Mouse (Mus musculus) lung, embryonic 16.5 days (tissue): ENCODE results near the gene Cep128. TPM values are rescaled to one million over a fixed set of nuclear protein-coding genes. Genes with fewer than 3 reads are reported as not detected.

ENCODE experiments used
- ATAC-seq: fragments of 200-750 bp; cut with Nextera tagmentation; 2 replicates; pipeline ENCODE4 v1.8.0; 2017; ENCODE audit warnings: low read depth, mild to moderate bottlenecking, moderate library complexity
- H3K27ac ChIP-seq: fragments of 300-500 bp; sonication (generic); 2 replicates; pipeline ENCODE4 v1.5.1; 2014; ENCODE audit warnings: mild to moderate bottlenecking, control low read depth, low read length
- H3K27me3 ChIP-seq: fragments of 300-500 bp; sonication (generic); 2 replicates; pipeline ENCODE4 v1.6.1; 2014; ENCODE audit warnings: low read depth, low read length, mixed read lengths; ENCODE audit not compliant: control insufficient read depth, insufficient read depth
- H3K36me3 ChIP-seq: fragments of 300-500 bp; sonication (generic); 2 replicates; pipeline ENCODE4 v1.6.1; 2014; ENCODE audit warnings: low read length; ENCODE audit not compliant: control insufficient read depth, insufficient read depth
- H3K4me1 ChIP-seq: fragments of 300-500 bp; sonication (generic); replicated peaks from 2 replicates; pipeline ENCODE4 v1.6.1; 2014; ENCODE audit warnings: low read length, mixed read lengths; ENCODE audit not compliant: control insufficient read depth, insufficient read depth
- H3K4me2 ChIP-seq: fragments of 300-500 bp; sonication (generic); 2 replicates; pipeline ENCODE4 v1.6.1; 2014; ENCODE audit warnings: low read depth, low read length, control low read depth
- H3K4me3 ChIP-seq: fragments of 300-500 bp; sonication (generic); 2 replicates; pipeline ENCODE4 v1.5.1; 2014; ENCODE audit warnings: mild to moderate bottlenecking, low read length, control low read depth
- H3K9ac ChIP-seq: fragments of 300-500 bp; sonication (generic); 2 replicates; pipeline ENCODE4 v1.6.1; 2014; ENCODE audit warnings: low read length, control low read depth
- H3K9me3 ChIP-seq: fragments of 300-500 bp; sonication (generic); 2 replicates; pipeline ENCODE4 v1.6.1; 2016; ENCODE audit warnings: low read length; ENCODE audit not compliant: control insufficient read depth
- WGBS: fragments of 180-500 bp; shearing (Covaris S2); extraction: QIAGEN DNeasy Blood & Tissue Kit; methylation state at CpG from one replicate; pipeline ENCODE4 v1.1.7; 2014; 5-methylcytosine and 5-hydroxymethylcytosine counted together
- polyA plus RNA-seq: library from polyadenylated mRNA; unstranded; fragments of >200 nt; fragmentation: Nextera tagmentation; extraction: Ambion mirVana; gene quantifications from 2 replicates; pipeline ENCODE4 v1.2.1, GENCODE M21; 2015

The Cep128 gene
- polyA plus RNA-seq, 1 experiment from 2014 or later = 11.1 TPM

DNA sequence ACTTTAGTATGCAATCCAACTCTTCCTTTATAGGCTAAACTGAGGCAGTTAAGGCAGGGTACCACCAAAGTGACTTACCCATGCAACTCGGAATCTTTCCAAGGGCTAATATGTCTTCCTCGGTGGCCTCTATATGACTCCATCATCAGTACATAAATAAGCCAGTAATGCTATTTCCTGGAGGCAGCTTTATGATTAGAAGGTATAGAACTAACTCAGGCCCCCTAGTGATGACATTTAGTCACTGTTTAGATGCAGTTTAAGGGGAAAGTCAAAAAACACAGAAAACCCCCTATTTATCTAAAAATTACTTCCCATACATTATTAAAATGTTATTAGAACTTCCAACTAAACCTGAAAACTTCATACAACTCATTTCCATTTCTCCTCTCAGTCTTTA, 114.6 kb downstream of the Cep128 start:
- no peak overlapping the region for H3K27ac ChIP-seq
- WGBS = 75% methylated on average over 2 of the region's 2 CpGs
- no peak overlapping the region for H3K4me3 ChIP-seq
- ATAC-seq = no peak
- H3K27me3 ChIP-seq = no peaks in the 10 kb centered on the region
- H3K4me2 ChIP-seq = no peak overlapping the region
- no peak overlapping the region for H3K9ac ChIP-seq
- H3K36me3 ChIP-seq = no peaks in the 10 kb centered on the region
- no peaks in the 10 kb centered on the region for H3K4me1 ChIP-seq
- H3K9me3 ChIP-seq = no peaks in the 10 kb centered on the region

DNA sequence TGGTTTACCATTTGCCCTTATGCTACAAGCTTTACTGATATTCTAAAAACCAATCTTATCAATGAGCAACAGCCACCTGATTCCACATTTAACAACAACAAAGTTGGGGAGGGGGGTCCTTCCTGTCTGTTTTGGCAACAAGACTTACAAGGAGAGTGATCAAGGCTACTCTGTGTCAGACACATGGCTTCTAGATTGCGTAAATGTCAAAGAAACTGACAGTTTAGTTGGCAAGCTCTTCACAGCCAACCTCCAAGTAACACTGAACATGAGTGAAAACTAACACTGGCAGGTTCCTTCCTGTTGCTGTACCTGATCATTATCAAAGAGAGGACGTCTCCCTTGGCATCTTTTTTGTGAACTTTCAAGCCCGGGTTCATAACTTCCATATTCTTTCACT, 115.2 kb downstream of the Cep128 start:
- Histone ChIP-seq H3K27me3 (no peaks in the 10 kb centered on the region), H3K9me3 (no peaks in the 10 kb centered on the region), H3K4me3 (no peak overlapping the region), H3K36me3 (no peaks in the 10 kb centered on the region), H3K27ac (no peak overlapping the region), H3K4me2 (no peak overlapping the region), H3K4me1 (no peaks in the 10 kb centered on the region), H3K9ac (no peak overlapping the region)
- no peak for ATAC-seq
- 77% methylated on average over 3 of the region's 3 CpGs for WGBS

DNA sequence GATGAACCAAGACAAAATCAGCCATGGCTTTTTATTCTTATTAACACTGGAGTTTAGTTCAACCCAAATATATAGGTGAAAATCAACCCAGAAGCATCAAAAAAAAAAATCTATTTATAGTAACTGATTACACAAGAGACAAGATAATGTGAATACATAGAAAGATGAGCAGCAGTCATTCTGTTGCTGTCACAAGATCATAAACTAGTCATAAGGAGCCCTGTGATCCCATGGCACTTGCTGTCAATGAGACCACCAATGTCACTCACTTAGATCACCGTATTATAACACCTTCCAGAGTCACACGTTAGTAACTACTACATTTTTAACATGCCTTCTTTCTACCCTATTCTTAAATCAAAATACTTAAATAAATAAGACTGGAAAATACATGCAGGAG, 118.2 kb downstream of the Cep128 start:
- no peak overlapping the region for H3K4me3 ChIP-seq
- ATAC-seq = no peak
- no peak overlapping the region for H3K4me2 ChIP-seq
- no peaks in the 10 kb centered on the region for H3K9me3 ChIP-seq
- H3K9ac ChIP-seq = no peak overlapping the region
- no peaks in the 10 kb centered on the region for H3K27me3 ChIP-seq
- H3K36me3 ChIP-seq = no peaks in the 10 kb centered on the region
- H3K27ac ChIP-seq = no peak overlapping the region
- H3K4me1 ChIP-seq = no peaks in the 10 kb centered on the region
- WGBS = 69% methylated on average over 2 of the region's 2 CpGs

DNA sequence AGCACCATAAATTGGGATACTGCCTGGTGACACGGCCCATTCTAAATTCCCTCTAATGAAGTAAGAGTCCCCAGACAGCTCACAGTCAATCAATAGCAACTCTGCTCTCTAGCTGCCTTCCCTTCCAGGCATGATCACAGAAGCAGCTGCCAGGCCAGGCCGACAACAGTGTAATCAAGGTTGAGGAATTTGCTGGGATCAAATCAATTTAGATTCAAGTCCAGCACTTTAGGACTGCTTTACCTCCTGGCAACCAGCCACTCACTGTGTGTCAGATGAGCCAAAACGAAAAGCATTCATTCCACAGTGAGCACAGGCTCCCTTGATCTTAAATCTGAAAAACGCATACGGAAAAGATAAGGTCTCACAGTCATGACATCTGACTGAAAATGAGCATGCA, 118.7 kb downstream of the Cep128 start:
- ATAC-seq = no peak
- Histone ChIP-seq H3K4me2 (no peak overlapping the region), H3K9me3 (no peaks in the 10 kb centered on the region), H3K4me1 (no peaks in the 10 kb centered on the region), H3K27ac (no peak overlapping the region), H3K36me3 (no peaks in the 10 kb centered on the region), H3K9ac (no peak overlapping the region), H3K4me3 (no peak overlapping the region), H3K27me3 (no peaks in the 10 kb centered on the region)
- 46% methylated on average over 5 of the region's 5 CpGs for WGBS

DNA sequence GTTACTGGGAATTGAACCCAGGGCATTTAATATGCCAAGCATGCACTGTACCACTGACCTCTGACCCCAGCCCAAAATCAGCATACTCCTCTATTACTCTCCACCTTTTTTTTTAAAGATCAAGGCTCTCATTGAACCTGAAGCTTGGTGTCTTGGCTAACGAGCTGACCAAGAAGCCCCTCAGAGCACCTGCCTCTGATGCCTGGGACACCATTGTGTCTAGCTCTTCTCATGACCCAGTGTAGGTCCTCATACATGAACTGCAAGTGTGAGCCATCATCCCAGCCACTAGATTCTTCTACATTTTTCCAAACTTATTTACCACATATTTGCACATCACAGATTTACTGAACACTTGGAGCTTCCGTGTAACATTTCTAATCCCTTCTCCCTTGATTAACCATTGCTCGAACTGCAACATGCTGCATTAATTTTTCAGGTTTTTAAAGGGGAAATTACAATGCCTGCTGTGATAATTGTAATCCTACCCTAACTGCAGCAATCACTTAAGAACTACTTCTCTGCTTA, 119.3 kb downstream of the Cep128 start:
- no peak for ATAC-seq
- 82% methylated on average over 3 of the region's 3 CpGs for WGBS
- H3K4me3 ChIP-seq = no peak overlapping the region
- H3K36me3 ChIP-seq = 0 out of 2 replicates have a peak, but pooled peaks cover under 1% of the 10 kb centered on the region
- H3K9ac ChIP-seq = no peak overlapping the region
- no peaks in the 10 kb centered on the region for H3K27me3 ChIP-seq
- H3K4me2 ChIP-seq = no peak overlapping the region
- H3K4me1 ChIP-seq = no peaks in the 10 kb centered on the region
- H3K27ac ChIP-seq = no peak overlapping the region
- no peaks in the 10 kb centered on the region for H3K9me3 ChIP-seq

DNA sequence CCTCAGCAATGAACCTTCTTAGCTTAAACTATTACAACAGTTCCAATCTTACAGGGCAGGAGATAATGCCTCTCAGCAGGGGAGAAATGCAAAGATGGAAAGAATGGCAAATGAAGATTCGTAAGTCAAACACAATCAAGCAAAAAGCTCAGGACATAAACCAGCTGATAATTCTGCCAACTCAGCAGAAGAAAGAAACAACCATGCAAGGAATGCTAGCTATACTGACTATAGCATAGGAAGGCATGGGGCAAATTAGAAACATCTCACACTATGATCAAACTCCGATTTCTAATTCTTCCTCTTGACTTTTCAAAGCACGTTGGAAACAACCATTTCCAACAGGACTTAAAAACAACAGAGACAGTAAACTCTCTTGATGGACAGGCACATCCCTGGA, 120.5 kb downstream of the Cep128 start:
- H3K4me3 ChIP-seq = no peak overlapping the region
- ATAC-seq = no peak
- no peaks in the 10 kb centered on the region for H3K27me3 ChIP-seq
- no peak overlapping the region for H3K4me2 ChIP-seq
- 88% methylated on average over 3 of the region's 3 CpGs for WGBS
- no peaks in the 10 kb centered on the region for H3K4me1 ChIP-seq
- peaks cover 4% of the 10 kb centered on the region; the same call in 1 of the 2 replicates for H3K36me3 ChIP-seq
- H3K9me3 ChIP-seq = no peaks in the 10 kb centered on the region
- H3K9ac ChIP-seq = no peak overlapping the region
- no peak overlapping the region for H3K27ac ChIP-seq

DNA sequence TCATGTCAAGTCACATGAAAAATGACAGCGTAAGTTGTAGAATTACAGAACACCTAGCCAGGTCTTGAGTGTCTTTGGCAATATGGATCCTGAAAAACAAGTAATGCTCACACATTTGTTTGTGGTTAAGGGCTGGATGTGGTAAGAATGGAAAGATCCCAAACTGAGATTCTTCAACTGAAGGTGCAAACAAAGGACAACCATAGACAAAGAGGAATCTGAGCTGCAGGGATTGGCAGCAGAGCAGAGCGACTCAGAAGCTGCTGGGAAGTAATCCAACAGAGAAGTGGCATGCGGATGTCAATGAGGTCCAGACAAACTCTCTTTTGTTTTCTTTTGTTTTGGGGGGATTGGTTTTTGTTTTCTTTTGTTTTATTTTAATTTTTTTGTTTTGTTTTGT, 121.4 kb downstream of the Cep128 start:
- Histone ChIP-seq H3K9ac (no peak overlapping the region), H3K36me3 (peaks cover 4% of the 10 kb centered on the region; the same call in 1 of the 2 replicates), H3K27me3 (no peaks in the 10 kb centered on the region), H3K9me3 (no peaks in the 10 kb centered on the region), H3K27ac (no peak overlapping the region), H3K4me1 (no peaks in the 10 kb centered on the region), H3K4me3 (no peak overlapping the region), H3K4me2 (no peak overlapping the region)
- ATAC-seq = no peak
- 74% methylated on average over 3 of the region's 3 CpGs for WGBS

DNA sequence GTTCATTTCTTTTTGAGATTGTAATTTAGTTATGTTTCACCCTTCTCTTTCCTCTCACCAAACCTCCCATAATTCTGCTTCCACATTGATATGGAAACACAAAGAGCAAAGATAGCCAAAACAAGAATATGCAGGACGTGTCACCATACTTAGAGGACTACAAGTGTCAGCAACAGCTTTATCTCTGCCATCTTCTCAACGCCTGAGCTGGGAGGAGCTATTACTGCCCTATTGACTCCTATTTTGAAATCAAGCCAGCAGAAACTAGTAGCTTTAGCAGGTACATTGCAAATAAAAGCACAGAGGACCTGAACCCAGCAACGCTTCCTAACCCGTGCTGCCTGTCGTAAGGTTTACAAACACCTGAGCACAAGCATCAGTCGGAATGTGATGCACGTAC, 127.9 kb downstream of the Cep128 start:
- peaks cover 4% of the 10 kb centered on the region; the same call in 1 of the 2 replicates for H3K36me3 ChIP-seq
- ATAC-seq = no peak
- H3K4me1 ChIP-seq = no peaks in the 10 kb centered on the region
- H3K27ac ChIP-seq = no peak overlapping the region
- no peak overlapping the region for H3K4me2 ChIP-seq
- H3K9me3 ChIP-seq = no peaks in the 10 kb centered on the region
- H3K27me3 ChIP-seq = no peaks in the 10 kb centered on the region
- no peak overlapping the region for H3K4me3 ChIP-seq
- WGBS = 74% methylated on average over 7 of the region's 7 CpGs
- H3K9ac ChIP-seq = no peak overlapping the region

DNA sequence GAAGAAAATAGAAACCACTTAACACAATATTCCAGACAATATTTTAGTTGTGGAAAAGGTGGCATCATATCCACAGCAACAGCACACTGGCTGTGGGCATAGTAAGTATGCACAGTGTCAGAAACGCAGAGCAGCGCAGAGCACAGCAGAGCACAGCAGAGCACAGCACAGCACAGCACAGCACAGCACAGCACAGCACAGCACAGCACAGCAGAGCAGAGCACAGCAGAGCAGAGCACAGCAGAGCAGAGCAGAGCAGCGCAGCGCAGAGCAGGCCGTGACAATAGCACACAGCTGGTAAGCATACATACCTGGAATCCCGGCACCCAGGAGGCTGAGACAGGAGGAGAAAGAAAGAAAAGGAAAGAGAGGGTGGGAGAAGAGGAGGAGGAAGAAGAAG, 129.4 kb downstream of the Cep128 start:
- WGBS = 91% methylated on average over 6 of the region's 6 CpGs
- H3K27me3 ChIP-seq = no peaks in the 10 kb centered on the region
- H3K9me3 ChIP-seq = no peaks in the 10 kb centered on the region
- H3K36me3 ChIP-seq = peaks cover 3% of the 10 kb centered on the region; the same call in 1 of the 2 replicates
- ATAC-seq = no peak
- H3K27ac ChIP-seq = no peak overlapping the region
- H3K4me2 ChIP-seq = no peak overlapping the region
- no peak overlapping the region for H3K4me3 ChIP-seq
- H3K4me1 ChIP-seq = no peaks in the 10 kb centered on the region
- no peak overlapping the region for H3K9ac ChIP-seq

DNA sequence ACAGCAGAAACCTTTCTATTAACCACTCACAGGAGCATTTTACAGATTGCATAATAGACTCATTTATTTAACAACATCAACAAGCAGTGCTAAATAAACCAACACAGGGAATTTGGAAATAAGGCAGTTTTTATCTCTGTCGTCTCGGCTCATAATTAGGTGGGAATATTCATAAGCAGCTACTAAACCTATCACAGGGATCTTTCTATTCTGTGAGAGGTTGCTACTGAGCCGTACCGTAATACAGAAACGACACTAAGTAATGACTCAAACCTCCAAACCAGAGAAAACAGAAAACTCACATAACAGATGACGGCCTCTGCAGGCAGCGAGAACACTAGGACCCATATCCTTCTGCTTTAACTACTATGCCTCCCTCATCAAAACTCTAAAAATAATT, 163.6 kb downstream of the Cep128 start:
- Histone ChIP-seq H3K4me3 (no peak overlapping the region), H3K27me3 (no peaks in the 10 kb centered on the region), H3K27ac (no peak overlapping the region), H3K4me2 (no peak overlapping the region), H3K36me3 (no peaks in the 10 kb centered on the region), H3K4me1 (no peaks in the 10 kb centered on the region), H3K9me3 (no peaks in the 10 kb centered on the region), H3K9ac (no peak overlapping the region)
- no peak for ATAC-seq
- WGBS = 66% methylated on average over 7 of the region's 7 CpGs
